Mouse (Mus musculus) frontal cortex, adult (tissue): ENCODE data around the gene Cpt1b.
"Not testable (repeated sequence)": the region's sequence is repeated elsewhere in the genome, so short reads cannot be mapped to it uniquely, and the experiment has no call there.

Source experiments
- ATAC-seq: cut with Nextera tagmentation; 2 replicates; pipeline ENCODE4 v1.9.2; 2017; ENCODE audit warnings: mild to moderate bottlenecking, moderate library complexity, mixed read lengths; ENCODE audit not compliant: low TSS enrichment

The Cpt1b gene

GRCm38 (mm10) chr15:89432946-89433345 is 7.3 kb upstream of the Cpt1b start:
- ATAC-seq, result no peak

- no peak for ATAC-seq
Observed at GRCm38 (mm10) chr15:89431806-89432205, 6.1 kb upstream of the Cpt1b start.

GRCm38 (mm10) chr15:89431271-89431670 is 5.6 kb upstream of the Cpt1b start:
- ATAC-seq, result no peak

- ATAC-seq, result not testable (repeated sequence)
Observed at GRCm38 (mm10) chr15:89430771-89431170, 5.1 kb upstream of the Cpt1b start.

- no peak for ATAC-seq
Observed at GRCm38 (mm10) chr15:89430341-89430740, 4.7 kb upstream of the Cpt1b start.

- peak; percentile 97 for ATAC-seq
Observed at GRCm38 (mm10) chr15:89429352-89430221, 3.9 kb upstream of the Cpt1b start, which contains the start of the genes C730034F03Rik, Gm44502 and Chkb. Gene C730034F03Rik, plus strand, starts transcription at chr15:89429589. Gene Gm44502, minus strand, starts transcription at chr15:89429696. Gene Chkb, minus strand, starts transcription at chr15:89429908.

GRCm38 (mm10) chr15:89428821-89429351 is 3.2 kb upstream of the Cpt1b start:
- no peak for ATAC-seq

- no peak for ATAC-seq
Observed at GRCm38 (mm10) chr15:89428136-89428790, 2.6 kb upstream of the Cpt1b start.

GRCm38 (mm10) chr15:89426716-89427115 is 1.1 kb upstream of the Cpt1b start:
- ATAC-seq, result no peak

GRCm38 (mm10) chr15:89424621-89425020 is 1.0 kb downstream of the Cpt1b start:
- no peak for ATAC-seq

- no peak for ATAC-seq
Observed at GRCm38 (mm10) chr15:89421938-89422337, 3.7 kb downstream of the Cpt1b start.

GRCm38 (mm10) chr15:89415282-89415681 is 10.4 kb downstream of the Cpt1b start:
- no peak for ATAC-seq

GRCm38 (mm10) chr15:89410118-89410517 is 15.5 kb downstream of the Cpt1b start, which contains the start of gene Syce3:
Gene Syce3, minus strand, starts transcription at chr15:89410503.
- ATAC-seq, result no peak

GRCm38 (mm10) chr15:89406691-89407090 is 19.0 kb downstream of the Cpt1b start:
- ATAC-seq, result no peak

- ATAC-seq, result no peak
Observed at GRCm38 (mm10) chr15:89404831-89405623, 20.6 kb downstream of the Cpt1b start.

GRCm38 (mm10) chr15:89402471-89402870 is 23.2 kb downstream of the Cpt1b start:
- ATAC-seq, result no peak

GRCm38 (mm10) chr15:89399716-89400115 is 25.9 kb downstream of the Cpt1b start:
- ATAC-seq, result no peak

GRCm38 (mm10) chr15:89398146-89398545 is 27.5 kb downstream of the Cpt1b start:
- ATAC-seq, result no peak

GRCm38 (mm10) chr15:89396883-89397282 is 28.8 kb downstream of the Cpt1b start:
- no peak for ATAC-seq

GRCm38 (mm10) chr15:89390081-89390480 is 35.6 kb downstream of the Cpt1b start:
- ATAC-seq, result no peak

- ATAC-seq, result no peak
Observed at GRCm38 (mm10) chr15:89387127-89387526, 38.5 kb downstream of the Cpt1b start.

GRCm38 (mm10) chr15:89384617-89385016 is 41.0 kb downstream of the Cpt1b start, which contains the start of gene Klhdc7b:
Gene Klhdc7b, plus strand, starts transcription at chr15:89384917.
- no peak for ATAC-seq
